Mouse (Mus musculus): Measurements from ENCODE around the gene Cxcr5.
A peak's percentile ranks its signal among the peaks of the same experiment; 100 is the strongest.

DNA sequence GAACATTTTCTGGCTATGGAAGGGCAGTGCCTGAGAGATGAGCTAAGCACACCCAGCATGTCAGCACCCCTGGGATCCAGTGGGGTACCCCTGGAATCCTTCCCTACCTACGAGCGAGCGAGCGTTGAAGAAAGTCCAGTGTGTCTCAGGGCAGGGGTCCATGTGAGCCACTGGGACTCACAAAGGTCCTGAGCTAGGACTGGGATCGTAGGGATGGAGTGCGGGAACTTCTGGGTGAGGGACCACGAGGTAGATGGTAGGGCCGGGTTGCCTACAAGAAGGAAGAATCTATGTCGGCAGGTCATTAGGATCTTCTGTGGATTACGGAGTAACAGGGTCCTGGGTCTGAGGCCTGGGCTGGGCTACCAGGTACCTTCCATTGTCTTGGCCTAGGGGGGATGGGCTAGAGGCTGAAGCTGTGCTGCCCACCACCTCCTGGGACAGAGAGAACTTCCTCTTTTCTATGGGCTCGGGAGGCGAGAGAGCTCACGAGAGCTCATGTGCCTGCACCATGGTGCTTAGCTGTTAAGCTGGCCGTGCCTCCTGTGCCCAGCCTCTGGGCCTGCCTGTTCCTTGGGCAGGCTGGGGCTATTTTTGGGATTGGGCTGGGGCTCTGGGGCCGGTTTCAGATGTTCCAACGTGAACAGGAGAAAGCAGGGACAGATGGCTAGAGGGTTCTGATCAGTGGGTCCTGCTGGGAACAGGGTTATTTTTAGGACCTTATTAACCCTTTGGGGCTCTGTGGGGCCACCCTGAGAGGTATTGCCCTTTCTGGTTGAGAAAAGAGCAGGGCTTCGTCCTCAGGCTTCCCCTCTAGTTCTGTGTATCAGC lies 68.8 kb downstream of the Cxcr5 start:
- TF ChIP-seq CTCF (IDR thresholded peaks at IDR 0.05; ENCODE audit: low read depth) (no peak), EP300 (IDR thresholded peaks at IDR 0.05; ENCODE audit: low read depth) (peak; percentile 66; the same call in 1 of the 2 replicates)

Data from heart, postnatal 0 days (tissue).